In genomic region chr17:24142897-24143296, GRCm38 (mm10) we compare ENCODE assay signal across 13 mouse cellular contexts.
"Had no signal": no experiment of that assay in that cellular context is flagged by ENCODE, and none has a peak within 500 bp of the region (broad histone marks: within the 10 kb centered on the region; RNA-seq: fewer than 3 reads in every experiment).

No protein-coding gene starts in this region.

- H3K27me3 ChIP-seq: intestine, embryonic 15.5 days; limb, embryonic 13.5 days; lung, embryonic 15.5 days; megakaryocyte, embryonic 14.5 days; midbrain, embryonic 12.5 days had no signal

- H3K27ac ChIP-seq: intestine, embryonic 15.5 days; limb, embryonic 13.5 days; lung, embryonic 15.5 days; macrophage; midbrain, embryonic 12.5 days; stomach, postnatal 0 days had no signal

- H3K9ac ChIP-seq: intestine, embryonic 15.5 days; lung, embryonic 15.5 days had no signal

- H3K36me3 ChIP-seq: intestine, embryonic 15.5 days; lung, embryonic 15.5 days; midbrain, embryonic 12.5 days had no signal

- ATAC-seq: intestine, embryonic 15.5 days had no signal

- DNase-seq: kidney, adult 18-20 months; kidney, postnatal 10 days; left cerebral cortex, postnatal 4 days; lung, postnatal 14 days; thymus, adult 2 months; thymus, postnatal 25 days had no signal

- H3K9me3 ChIP-seq: intestine, embryonic 15.5 days; limb, embryonic 13.5 days; lung, embryonic 15.5 days; megakaryocyte, embryonic 14.5 days; midbrain, embryonic 12.5 days had no signal
